Mouse (Mus musculus): Measurements from ENCODE around the gene Ahcyl2. TPM values are rescaled to one million over a fixed set of nuclear protein-coding genes. Genes with fewer than 3 reads are reported as not detected.

Gene Ahcyl2
- polyA plus RNA-seq, 1 experiment: 112 TPM

GRCm38 (mm10) chr6:29931181-29931580, 163.4 kb downstream of the Ahcyl2 start:
- no peak overlapping the region for H3K4me3 ChIP-seq (ENCODE audit: insufficient read depth, low read length)
- H3K27ac ChIP-seq (ENCODE audit: insufficient read depth, low read length): no peak overlapping the region
- H3K4me1 ChIP-seq (ENCODE audit: control insufficient read depth, insufficient read depth, low read length): peaks cover 2% of the 10 kb centered on the region; the same call in 1 of the 2 replicates
- TF ChIP-seq CTCF (IDR thresholded peaks at IDR 0.05; ENCODE audit: extremely low read depth, insufficient read depth, low read length) (no peak), POLR2A (IDR thresholded peaks at IDR 0.05; ENCODE audit: extremely low read depth, insufficient read depth, low read length) (no peak)

- Histone ChIP-seq H3K4me1 (ENCODE audit: control insufficient read depth, insufficient read depth, low read length) (peaks cover under 1% of the 10 kb centered on the region; the same call in 1 of the 2 replicates), H3K27ac (ENCODE audit: insufficient read depth, low read length) (no peak overlapping the region), H3K4me3 (ENCODE audit: insufficient read depth, low read length) (no peak overlapping the region)
- no peak for TF ChIP-seq POLR2A (IDR thresholded peaks at IDR 0.05; ENCODE audit: extremely low read depth, insufficient read depth, low read length)
- no peak for TF ChIP-seq CTCF (IDR thresholded peaks at IDR 0.05; ENCODE audit: extremely low read depth, insufficient read depth, low read length)
Observed at GRCm38 (mm10) chr6:29935741-29936140, 167.9 kb downstream of the Ahcyl2 start.

GRCm38 (mm10) chr6:29940428-29940827, 172.6 kb downstream of the Ahcyl2 start:
- TF ChIP-seq CTCF (IDR thresholded peaks at IDR 0.05; ENCODE audit: extremely low read depth, insufficient read depth, low read length) (no peak), POLR2A (IDR thresholded peaks at IDR 0.05; ENCODE audit: extremely low read depth, insufficient read depth, low read length) (no peak)
- H3K4me1 ChIP-seq (ENCODE audit: control insufficient read depth, insufficient read depth, low read length): no peaks in the 10 kb centered on the region
- H3K4me3 ChIP-seq (ENCODE audit: insufficient read depth, low read length): no peak overlapping the region
- H3K27ac ChIP-seq (ENCODE audit: insufficient read depth, low read length): no peak overlapping the region

GRCm38 (mm10) chr6:29941036-29941435, 173.2 kb downstream of the Ahcyl2 start:
- Histone ChIP-seq H3K4me3 (ENCODE audit: insufficient read depth, low read length) (no peak overlapping the region), H3K27ac (ENCODE audit: insufficient read depth, low read length) (no peak overlapping the region), H3K4me1 (ENCODE audit: control insufficient read depth, insufficient read depth, low read length) (no peaks in the 10 kb centered on the region)
- TF ChIP-seq POLR2A (IDR thresholded peaks at IDR 0.05; ENCODE audit: extremely low read depth, insufficient read depth, low read length) (no peak), CTCF (IDR thresholded peaks at IDR 0.05; ENCODE audit: extremely low read depth, insufficient read depth, low read length) (no peak)

GRCm38 (mm10) chr6:29944465-29944864, 176.7 kb downstream of the Ahcyl2 start:
- TF ChIP-seq CTCF (IDR thresholded peaks at IDR 0.05; ENCODE audit: extremely low read depth, insufficient read depth, low read length) (no peak), POLR2A (IDR thresholded peaks at IDR 0.05; ENCODE audit: extremely low read depth, insufficient read depth, low read length) (no peak)
- Histone ChIP-seq H3K4me1 (ENCODE audit: control insufficient read depth, insufficient read depth, low read length) (no peaks in the 10 kb centered on the region), H3K4me3 (ENCODE audit: insufficient read depth, low read length) (no peak overlapping the region), H3K27ac (ENCODE audit: insufficient read depth, low read length) (no peak overlapping the region)

GRCm38 (mm10) chr6:29946568-29946967, 178.8 kb downstream of the Ahcyl2 start:
- Histone ChIP-seq H3K4me1 (ENCODE audit: control insufficient read depth, insufficient read depth, low read length) (no peaks in the 10 kb centered on the region), H3K27ac (ENCODE audit: insufficient read depth, low read length) (no peak overlapping the region), H3K4me3 (ENCODE audit: insufficient read depth, low read length) (no peak overlapping the region)
- TF ChIP-seq CTCF (IDR thresholded peaks at IDR 0.05; ENCODE audit: extremely low read depth, insufficient read depth, low read length) (no peak), POLR2A (IDR thresholded peaks at IDR 0.05; ENCODE audit: extremely low read depth, insufficient read depth, low read length) (no peak)

GRCm38 (mm10) chr6:29947823-29948222, 180.0 kb downstream of the Ahcyl2 start:
- H3K4me1 ChIP-seq (ENCODE audit: control insufficient read depth, insufficient read depth, low read length): no peaks in the 10 kb centered on the region
- H3K27ac ChIP-seq (ENCODE audit: insufficient read depth, low read length): no peak overlapping the region
- TF ChIP-seq CTCF (IDR thresholded peaks at IDR 0.05; ENCODE audit: extremely low read depth, insufficient read depth, low read length): no peak
- no peak for TF ChIP-seq POLR2A (IDR thresholded peaks at IDR 0.05; ENCODE audit: extremely low read depth, insufficient read depth, low read length)
- no peak overlapping the region for H3K4me3 ChIP-seq (ENCODE audit: insufficient read depth, low read length)

GRCm38 (mm10) chr6:29956749-29957148, 188.9 kb downstream of the Ahcyl2 start:
- no peak overlapping the region for H3K4me3 ChIP-seq (ENCODE audit: insufficient read depth, low read length)
- no peak overlapping the region for H3K27ac ChIP-seq (ENCODE audit: insufficient read depth, low read length)
- H3K4me1 ChIP-seq (ENCODE audit: control insufficient read depth, insufficient read depth, low read length): peaks cover 4% of the 10 kb centered on the region
- no peak for TF ChIP-seq POLR2A (IDR thresholded peaks at IDR 0.05; ENCODE audit: extremely low read depth, insufficient read depth, low read length)

- peaks cover 2% of the 10 kb centered on the region for H3K4me1 ChIP-seq (ENCODE audit: control insufficient read depth, insufficient read depth, low read length)
- no peak overlapping the region for H3K4me3 ChIP-seq (ENCODE audit: insufficient read depth, low read length)
- H3K27ac ChIP-seq (ENCODE audit: insufficient read depth, low read length): no peak overlapping the region
- no peak for TF ChIP-seq CTCF (IDR thresholded peaks at IDR 0.05; ENCODE audit: extremely low read depth, insufficient read depth, low read length)
- TF ChIP-seq POLR2A (IDR thresholded peaks at IDR 0.05; ENCODE audit: extremely low read depth, insufficient read depth, low read length): no peak
Observed at GRCm38 (mm10) chr6:29958669-29959068, 190.9 kb downstream of the Ahcyl2 start.

- no peak overlapping the region for H3K4me3 ChIP-seq (ENCODE audit: insufficient read depth, low read length)
- TF ChIP-seq CTCF (IDR thresholded peaks at IDR 0.05; ENCODE audit: extremely low read depth, insufficient read depth, low read length) (no peak), POLR2A (IDR thresholded peaks at IDR 0.05; ENCODE audit: extremely low read depth, insufficient read depth, low read length) (no peak)
- H3K4me1 ChIP-seq (ENCODE audit: control insufficient read depth, insufficient read depth, low read length): peaks cover 2% of the 10 kb centered on the region
- no peak overlapping the region for H3K27ac ChIP-seq (ENCODE audit: insufficient read depth, low read length)
Observed at GRCm38 (mm10) chr6:29961081-29961480, 193.3 kb downstream of the Ahcyl2 start.

Other genes with a start within 250 kb of the Ahcyl2 start
- 5.2 and 6.1 TPM in 2 replicates for gene Irf5, start 241.4 kb upstream of the Ahcyl2 start, polyA plus RNA-seq (2012; rRNA removed)
- gene Tnpo3, start 158.1 kb upstream of the Ahcyl2 start, polyA plus RNA-seq (2012; rRNA removed): 51.0 and 52.4 TPM in 2 replicates
- gene Tspan33, start 73.8 kb upstream of the Ahcyl2 start, polyA plus RNA-seq (2012; rRNA removed): 28.8 and 30.1 TPM in 2 replicates
- 8.3 and 9.6 TPM in 2 replicates for gene Smo, start 32.5 kb upstream of the Ahcyl2 start, polyA plus RNA-seq (2012; rRNA removed)
- gene Strip2, start 149.0 kb downstream of the Ahcyl2 start, polyA plus RNA-seq (2012; rRNA removed): 12.4 and 15.2 TPM in 2 replicates

Data from cortical plate, adult 2 months (tissue).